Mouse (Mus musculus) embryonic facial prominence, embryonic 11.5 days (tissue): ENCODE data around the gene Dnase2b. TPM values are rescaled to one million over a fixed set of nuclear protein-coding genes. Genes with fewer than 3 reads are reported as not detected.

ENCODE experiments used
- ATAC-seq: fragments of 200-750 bp; cut with Nextera tagmentation; replicated peaks from 2 replicates; pipeline ENCODE4 v1.8.0; 2017; ENCODE audit warnings: low read depth; ENCODE audit not compliant: insufficient number of reproducible peaks, low FRiP score, low TSS enrichment
- DNase-seq: peaks from one replicate; pipeline ENCODE4 v3.0.0-alpha.2; 2015; ENCODE audit warnings: low spot score
- H3K27ac ChIP-seq: fragments of 300-500 bp; sonication (generic); replicated peaks from 2 replicates; pipeline ENCODE4 v1.5.1; 2014; ENCODE audit warnings: mild to moderate bottlenecking, low read depth, low read length, control low read depth
- H3K27me3 ChIP-seq: fragments of 300-500 bp; sonication (generic); 2 replicates; pipeline ENCODE4 v1.6.1; 2014; ENCODE audit warnings: mild to moderate bottlenecking, low read length, moderate library complexity, mixed read lengths; ENCODE audit not compliant: control insufficient read depth, insufficient read depth
- H3K36me3 ChIP-seq: fragments of 300-500 bp; sonication (generic); replicated peaks from 2 replicates; pipeline ENCODE4 v1.6.1; 2014; ENCODE audit warnings: low read depth, mild to moderate bottlenecking, low read length, moderate library complexity, mixed read lengths; ENCODE audit not compliant: control insufficient read depth, insufficient read depth
- H3K4me1 ChIP-seq: fragments of 300-500 bp; sonication (generic); 2 replicates; pipeline ENCODE4 v1.6.1; 2014; ENCODE audit warnings: low read length, mixed read lengths; ENCODE audit not compliant: control insufficient read depth, insufficient read depth
- H3K4me2 ChIP-seq: fragments of 300-500 bp; sonication (generic); 2 replicates; pipeline ENCODE4 v1.6.1; 2014; ENCODE audit warnings: low read depth, mild to moderate bottlenecking, control low read depth, low read length, moderate library complexity
- H3K4me3 ChIP-seq: fragments of 300-500 bp; sonication (generic); 2 replicates; pipeline ENCODE4 v1.5.1; 2014; ENCODE audit warnings: low read depth, low read length, control low read depth
- H3K9ac ChIP-seq: fragments of 300-500 bp; sonication (generic); replicated peaks from 2 replicates; pipeline ENCODE4 v1.6.1; 2014; ENCODE audit warnings: mild to moderate bottlenecking, control low read depth, low read length
- H3K9me3 ChIP-seq: fragments of 300-500 bp; sonication (generic); replicated peaks from 2 replicates; pipeline ENCODE4 v1.6.1; 2016; ENCODE audit warnings: mild to moderate bottlenecking, low read length, inconsistent platforms, mixed read lengths; ENCODE audit not compliant: control insufficient read depth
- WGBS: fragments of 180-500 bp; shearing (Covaris S2); extraction: QIAGEN DNeasy Blood & Tissue Kit; methylation state at CpG from one replicate; pipeline ENCODE4 v1.1.7; 2014; 5-methylcytosine and 5-hydroxymethylcytosine counted together
- polyA plus RNA-seq: library from polyadenylated mRNA; unstranded; fragments of >200 nt; fragmentation: Nextera tagmentation; extraction: Ambion mirVana; gene quantifications from 2 replicates; pipeline ENCODE4 v1.2.1, GENCODE M21; 2014

Gene Dnase2b
- polyA plus RNA-seq, 1 experiment from 2014 or later, result not detected

DNA sequence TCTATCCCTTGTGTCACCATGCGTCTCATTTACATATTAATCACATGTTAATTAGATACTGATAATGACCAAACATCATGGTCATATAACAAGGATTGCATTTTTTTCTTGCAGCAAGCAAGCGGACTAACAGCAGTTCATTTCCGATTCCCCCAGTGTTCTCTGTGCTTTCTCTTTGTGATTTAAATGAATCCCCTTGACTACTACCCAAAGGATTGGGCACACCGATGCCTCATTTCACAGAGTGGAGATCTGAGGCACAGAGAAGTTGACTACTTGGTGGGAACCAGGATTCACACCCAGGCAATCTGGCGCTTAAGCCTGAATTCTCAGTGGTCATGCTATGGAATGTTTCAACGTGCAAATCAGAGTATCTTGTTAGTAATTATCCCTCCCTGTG, 80.4 kb downstream of the Dnase2b start:
- ATAC-seq (no peak), DNase-seq (no peak)
- no peaks in the 10 kb centered on the region for H3K27me3 ChIP-seq
- no peaks in the 10 kb centered on the region for H3K36me3 ChIP-seq
- H3K9ac ChIP-seq, result no peak overlapping the region
- H3K4me3 ChIP-seq, result no peak overlapping the region
- no peaks in the 10 kb centered on the region for H3K4me1 ChIP-seq
- H3K4me2 ChIP-seq, result no peak overlapping the region
- 63% methylated on average over 6 of the region's 6 CpGs for WGBS
- H3K27ac ChIP-seq, result no peak overlapping the region
- no peaks in the 10 kb centered on the region for H3K9me3 ChIP-seq

Other genes starting within 250 kb of the Dnase2b start
- gene Ssx2ip, start 211.0 kb downstream of the Dnase2b start, polyA plus RNA-seq, result 32.5 and 35.5 TPM in 2 replicates
- gene Ctbs, start 165.8 kb downstream of the Dnase2b start, polyA plus RNA-seq, result 6.1 and 6.7 TPM in 2 replicates
- gene Spata1, start 115.8 kb downstream of the Dnase2b start, polyA plus RNA-seq, result 5.7 and 6.8 TPM in 2 replicates
- gene Gng5, start 115.8 kb downstream of the Dnase2b start, polyA plus RNA-seq, result 1,092 and 1,165 TPM in 2 replicates
- 77.2 and 87.9 TPM in 2 replicates for gene Rpf1, start 94.2 kb downstream of the Dnase2b start, polyA plus RNA-seq
- not detected in 2 replicates for gene Uox, start 45.2 kb downstream of the Dnase2b start, polyA plus RNA-seq
- not detected in 2 replicates for gene 4930503B20Rik, start 35.7 kb upstream of the Dnase2b start, polyA plus RNA-seq
- gene Samd13, start 70.0 kb upstream of the Dnase2b start, polyA plus RNA-seq, result 0.86 and 1.2 TPM in 2 replicates
- gene Prkacb, start 197.4 kb upstream of the Dnase2b start, polyA plus RNA-seq, result 78.1 and 80.9 TPM in 2 replicates
- gene Ttll7, start 236.8 kb upstream of the Dnase2b start, polyA plus RNA-seq, result 7.3 and 7.6 TPM in 2 replicates